Mouse (Mus musculus) neural tube, embryonic 15.5 days (tissue): ENCODE data around the gene 1700025G04Rik. TPM values are rescaled to one million over a fixed set of nuclear protein-coding genes. Genes with fewer than 3 reads are reported as not detected.

Source experiments
- ATAC-seq: fragments of 200-750 bp; cut with Nextera tagmentation; 2 replicates; pipeline ENCODE4 v1.8.0; 2017; ENCODE audit warnings: mild to moderate bottlenecking, moderate TSS enrichment, moderate library complexity; ENCODE audit not compliant: low FRiP score
- H3K27ac ChIP-seq: fragments of 300-500 bp; sonication (generic); replicated peaks from 2 replicates; pipeline ENCODE4 v1.5.1; 2015; ENCODE audit warnings: mild to moderate bottlenecking, inconsistent platforms
- H3K27me3 ChIP-seq: fragments of 300-500 bp; sonication (generic); replicated peaks from 2 replicates; pipeline ENCODE4 v1.6.1; 2015; ENCODE audit warnings: inconsistent platforms
- H3K36me3 ChIP-seq: fragments of 300-500 bp; sonication (generic); 2 replicates; pipeline ENCODE4 v1.6.1; 2015; ENCODE audit warnings: inconsistent platforms
- H3K4me1 ChIP-seq: fragments of 300-500 bp; sonication (generic); 2 replicates; pipeline ENCODE4 v1.6.1; 2015; ENCODE audit warnings: inconsistent platforms
- H3K4me2 ChIP-seq: fragments of 300-500 bp; sonication (generic); 2 replicates; pipeline ENCODE4 v1.6.1; 2015; ENCODE audit warnings: inconsistent platforms, mild to moderate bottlenecking, moderate library complexity
- H3K4me3 ChIP-seq: fragments of 300-500 bp; sonication (generic); replicated peaks from 2 replicates; pipeline ENCODE4 v1.5.1; 2015; ENCODE audit warnings: mild to moderate bottlenecking, inconsistent platforms
- H3K9ac ChIP-seq: fragments of 300-500 bp; sonication (generic); replicated peaks from 2 replicates; pipeline ENCODE4 v1.6.1; 2015; ENCODE audit warnings: mild to moderate bottlenecking, inconsistent platforms
- H3K9me3 ChIP-seq: fragments of 300-500 bp; sonication (generic); replicated peaks from 2 replicates; pipeline ENCODE4 v1.6.1; 2016; ENCODE audit warnings: inconsistent platforms
- WGBS: fragments of 180-500 bp; shearing (Covaris S2); methylation state at CpG from one replicate; pipeline ENCODE4 v1.1.7; 2015; ENCODE audit warnings: mixed read lengths; 5-methylcytosine and 5-hydroxymethylcytosine counted together
- polyA plus RNA-seq: library from polyadenylated mRNA; unstranded; fragments of >200 nt; fragmentation: Nextera tagmentation; extraction: Ambion mirVana; gene quantifications from 2 replicates; pipeline ENCODE4 v1.2.1, GENCODE M21; 2015

Gene 1700025G04Rik
- polyA plus RNA-seq, 1 experiment from 2014 or later: 35.7 TPM

DNA sequence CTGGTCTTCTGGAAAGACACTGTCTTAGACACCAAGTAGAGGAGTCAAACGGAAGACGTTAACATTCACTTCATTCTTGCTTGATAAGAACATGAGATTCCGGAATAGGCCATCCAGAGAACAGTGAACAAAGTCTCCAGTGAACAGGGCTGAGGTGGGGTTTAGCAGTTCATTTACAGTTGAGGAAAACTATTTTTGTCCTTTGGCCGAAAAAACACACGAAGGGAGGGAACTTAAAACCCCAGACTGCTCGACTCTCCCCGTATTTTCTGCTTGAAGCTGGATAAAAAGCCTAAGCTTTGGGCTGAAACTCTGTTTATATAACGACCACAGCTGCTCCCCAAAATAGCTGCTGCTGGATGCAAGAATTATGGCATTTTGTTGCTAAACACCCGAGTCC is 198.7 kb downstream of the 1700025G04Rik start:
- no peak for ATAC-seq
- H3K4me3 ChIP-seq: no peak overlapping the region
- H3K36me3 ChIP-seq: no peaks in the 10 kb centered on the region
- H3K9me3 ChIP-seq: no peaks in the 10 kb centered on the region
- WGBS: 81% methylated on average over 9 of the region's 9 CpGs
- H3K4me1 ChIP-seq: peaks cover 21% of the 10 kb centered on the region
- H3K4me2 ChIP-seq: no peak overlapping the region
- H3K27ac ChIP-seq: peak overlapping the region; percentile 48; the same call in 1 of the 2 replicates
- no peaks in the 10 kb centered on the region for H3K27me3 ChIP-seq
- H3K9ac ChIP-seq: no peak overlapping the region

DNA sequence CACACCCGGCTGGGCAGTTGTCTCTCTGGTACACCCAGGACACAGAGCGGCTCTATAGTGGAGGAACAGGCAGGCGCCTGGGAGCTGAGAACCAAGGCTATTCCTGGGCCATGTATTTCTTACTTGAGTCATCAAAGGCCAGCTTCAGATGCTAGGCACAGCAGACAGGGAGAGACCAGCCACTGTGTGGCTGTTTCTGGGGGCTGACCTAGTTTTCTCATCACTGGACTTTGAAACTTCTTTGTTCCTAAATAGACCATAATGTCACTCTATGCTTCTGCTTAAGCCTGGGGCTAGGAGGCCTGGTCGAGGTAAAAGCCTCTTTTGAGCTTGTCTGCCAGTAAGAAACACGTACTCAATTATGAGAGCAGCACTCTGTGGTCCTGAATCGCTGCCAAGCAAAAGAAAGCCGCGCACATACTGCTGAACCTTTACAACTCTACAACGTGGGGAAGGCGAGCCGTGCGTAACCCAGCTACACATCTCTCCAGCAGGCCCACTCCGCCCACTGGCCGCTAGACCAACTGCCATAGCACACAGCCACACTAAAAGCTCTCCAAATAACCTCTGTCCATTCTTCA is 199.8 kb downstream of the 1700025G04Rik start:
- H3K9ac ChIP-seq: no peak overlapping the region
- H3K36me3 ChIP-seq: no peaks in the 10 kb centered on the region
- H3K4me3 ChIP-seq: no peak overlapping the region
- H3K27ac ChIP-seq: peak overlapping the region; percentile 68
- 49% methylated on average over 14 of the region's 14 CpGs for WGBS
- peak; percentile 53; the same call in 1 of the 2 replicates for ATAC-seq
- H3K4me1 ChIP-seq: peaks cover 21% of the 10 kb centered on the region
- H3K4me2 ChIP-seq: no peak overlapping the region
- H3K27me3 ChIP-seq: no peaks in the 10 kb centered on the region
- H3K9me3 ChIP-seq: no peaks in the 10 kb centered on the region

DNA sequence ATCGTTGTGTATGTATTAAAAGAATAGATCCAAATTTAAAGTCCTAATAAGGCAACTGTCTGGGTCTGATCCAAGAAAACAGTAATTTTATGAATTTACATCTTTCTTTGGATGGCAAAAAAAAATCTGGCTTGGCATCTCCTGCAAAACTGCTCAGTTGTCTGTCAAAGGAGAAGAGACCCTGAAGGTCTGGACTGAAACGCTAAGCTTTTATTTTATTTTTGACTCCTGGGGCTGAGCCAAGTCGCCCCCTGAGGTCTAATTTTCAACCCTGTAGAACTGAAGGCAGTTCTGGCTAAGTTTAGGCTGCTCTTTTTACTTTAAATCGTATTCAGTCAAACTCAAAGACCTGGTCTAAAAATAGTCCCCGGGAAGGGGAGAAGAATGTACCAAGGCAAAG is 202.3 kb downstream of the 1700025G04Rik start:
- Histone ChIP-seq H3K27me3 (no peaks in the 10 kb centered on the region), H3K27ac (no peak overlapping the region), H3K9me3 (no peaks in the 10 kb centered on the region), H3K4me2 (no peak overlapping the region), H3K36me3 (no peaks in the 10 kb centered on the region), H3K9ac (no peak overlapping the region), H3K4me3 (no peak overlapping the region), H3K4me1 (peaks cover 21% of the 10 kb centered on the region)
- WGBS: 67% methylated on average over 5 of the region's 5 CpGs
- ATAC-seq: no peak

DNA sequence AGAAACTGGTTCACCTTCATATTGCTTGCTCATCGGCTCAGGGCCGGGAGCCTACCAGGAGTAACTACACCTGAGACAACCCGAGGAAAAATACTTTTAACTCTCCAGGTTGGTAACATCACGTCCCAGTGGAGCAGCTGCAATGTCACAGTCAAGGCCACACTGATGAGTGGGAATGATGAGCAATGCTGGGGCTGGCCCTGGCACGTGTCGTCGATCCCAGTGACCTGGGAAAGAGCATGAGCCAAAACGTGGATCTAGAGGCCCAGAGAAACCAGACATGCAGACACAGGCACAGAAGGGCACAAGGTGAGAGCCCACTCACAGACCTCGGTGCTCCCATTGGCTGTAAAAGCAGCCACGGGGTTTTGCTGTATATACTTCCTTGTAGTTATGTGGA is 202.8 kb downstream of the 1700025G04Rik start:
- Histone ChIP-seq H3K4me1 (peaks cover 22% of the 10 kb centered on the region), H3K9me3 (no peaks in the 10 kb centered on the region), H3K9ac (no peak overlapping the region), H3K27me3 (no peaks in the 10 kb centered on the region), H3K4me3 (no peak overlapping the region), H3K36me3 (no peaks in the 10 kb centered on the region), H3K4me2 (no peak overlapping the region), H3K27ac (no peak overlapping the region)
- 88% methylated on average over 10 of the region's 10 CpGs for WGBS
- ATAC-seq: no peak

DNA sequence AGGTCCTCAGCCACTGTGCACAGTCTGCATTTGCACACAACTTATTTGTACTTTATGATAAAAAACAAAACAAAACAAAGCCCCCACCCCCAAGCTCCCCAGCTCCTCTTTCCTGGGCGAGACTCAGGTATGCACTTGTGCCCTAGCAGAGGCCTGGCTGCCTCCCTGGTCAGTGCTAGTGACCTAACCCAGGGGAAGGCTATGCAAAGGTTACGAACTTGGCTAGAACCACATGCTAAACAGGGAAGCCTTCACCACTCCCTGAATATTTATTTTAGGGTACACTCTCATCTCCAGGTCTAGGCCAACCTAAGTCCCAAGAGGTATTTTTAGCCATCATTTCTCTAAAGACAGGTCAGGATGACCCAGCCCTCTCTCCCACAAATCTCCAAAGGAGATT is 203.8 kb downstream of the 1700025G04Rik start:
- Histone ChIP-seq H3K27ac (no peak overlapping the region), H3K9me3 (no peaks in the 10 kb centered on the region), H3K9ac (no peak overlapping the region), H3K4me3 (no peak overlapping the region), H3K4me1 (peaks cover 25% of the 10 kb centered on the region), H3K36me3 (no peaks in the 10 kb centered on the region), H3K4me2 (no peak overlapping the region), H3K27me3 (no peaks in the 10 kb centered on the region)
- no peak for ATAC-seq
- WGBS: 100% methylated on average over 2 of the region's 2 CpGs

DNA sequence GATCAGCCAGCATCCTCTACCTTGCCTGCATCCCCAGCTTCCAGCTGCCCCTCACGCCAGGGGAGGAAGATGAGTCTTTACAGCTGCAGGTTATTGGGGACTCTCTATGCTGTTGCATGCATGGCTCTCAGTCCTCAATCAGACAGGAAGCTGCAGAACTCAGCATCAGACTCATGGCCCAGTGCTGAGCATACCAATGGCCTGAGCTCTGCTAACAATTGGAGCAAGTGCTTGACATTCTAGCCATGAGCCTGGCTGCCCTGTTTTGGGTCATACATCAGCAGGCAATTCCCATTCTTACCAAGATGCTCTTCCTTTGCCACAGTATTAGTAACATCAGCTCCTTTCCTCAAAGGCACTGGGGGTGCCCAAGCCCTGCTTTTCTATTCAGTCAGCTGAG is 208.7 kb downstream of the 1700025G04Rik start:
- Histone ChIP-seq H3K4me2 (no peak overlapping the region), H3K9ac (no peak overlapping the region), H3K9me3 (no peaks in the 10 kb centered on the region), H3K4me1 (peaks cover 15% of the 10 kb centered on the region; the same call in 1 of the 2 replicates), H3K4me3 (no peak overlapping the region), H3K27ac (peak overlapping the region; percentile 41; the same call in 1 of the 2 replicates), H3K36me3 (no peaks in the 10 kb centered on the region), H3K27me3 (no peaks in the 10 kb centered on the region)
- peak; percentile 53; the same call in 1 of the 2 replicates for ATAC-seq
- WGBS: 82% methylated on average over 1 of the region's 1 CpGs

DNA sequence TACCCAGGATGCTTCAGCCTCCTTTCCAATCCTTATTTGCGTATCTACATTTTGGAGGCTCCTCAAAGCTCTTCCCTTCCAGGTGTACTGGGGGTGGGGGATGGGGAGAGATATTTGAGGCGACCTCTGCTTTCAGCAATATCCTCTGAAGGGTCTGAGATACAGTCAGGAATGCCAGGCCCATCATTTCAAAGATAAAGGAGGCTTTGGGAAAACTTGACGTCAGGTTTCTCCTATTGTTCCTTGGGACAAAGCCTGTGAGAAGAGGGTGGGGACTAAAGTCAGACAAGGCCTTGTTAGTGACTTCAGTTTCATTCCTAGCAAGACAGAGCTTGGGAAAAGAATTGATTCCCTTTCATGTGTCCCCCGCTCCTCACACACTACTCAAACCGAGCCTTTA is 209.2 kb downstream of the 1700025G04Rik start:
- H3K27ac ChIP-seq: peak overlapping the region; percentile 41; the same call in 1 of the 2 replicates
- 42% methylated on average over 5 of the region's 5 CpGs for WGBS
- H3K4me1 ChIP-seq: peaks cover 15% of the 10 kb centered on the region; the same call in 1 of the 2 replicates
- H3K36me3 ChIP-seq: no peaks in the 10 kb centered on the region
- no peak overlapping the region for H3K4me3 ChIP-seq
- ATAC-seq: no peak
- H3K4me2 ChIP-seq: no peak overlapping the region
- H3K9ac ChIP-seq: no peak overlapping the region
- no peaks in the 10 kb centered on the region for H3K9me3 ChIP-seq
- no peaks in the 10 kb centered on the region for H3K27me3 ChIP-seq

DNA sequence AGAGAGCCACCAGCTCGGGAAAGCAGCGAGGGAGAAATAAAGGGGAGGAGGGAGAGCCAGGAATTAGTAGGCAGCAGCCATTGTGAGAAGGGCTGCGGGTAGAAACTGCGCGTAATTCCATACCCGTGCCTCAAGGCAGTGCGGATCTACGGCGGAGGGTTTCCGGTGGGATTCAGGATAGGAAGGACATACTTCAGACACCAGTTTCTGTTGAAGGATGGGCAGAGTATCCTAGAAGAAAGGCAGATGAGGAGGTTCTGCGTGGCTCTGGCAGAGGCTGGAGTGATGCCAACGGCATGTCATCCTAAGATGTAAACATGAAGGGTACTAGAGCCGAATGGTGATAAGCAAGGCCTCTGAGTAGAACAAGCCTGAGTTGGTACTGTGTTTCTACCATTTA is 210.0 kb downstream of the 1700025G04Rik start:
- no peaks in the 10 kb centered on the region for H3K9me3 ChIP-seq
- no peaks in the 10 kb centered on the region for H3K36me3 ChIP-seq
- H3K27ac ChIP-seq: peak overlapping the region; percentile 23; the same call in 1 of the 2 replicates
- no peaks in the 10 kb centered on the region for H3K27me3 ChIP-seq
- WGBS: 71% methylated on average over 13 of the region's 13 CpGs
- no peak overlapping the region for H3K4me2 ChIP-seq
- H3K4me3 ChIP-seq: no peak overlapping the region
- no peak overlapping the region for H3K9ac ChIP-seq
- ATAC-seq: no peak
- H3K4me1 ChIP-seq: peaks cover 15% of the 10 kb centered on the region; the same call in 1 of the 2 replicates

DNA sequence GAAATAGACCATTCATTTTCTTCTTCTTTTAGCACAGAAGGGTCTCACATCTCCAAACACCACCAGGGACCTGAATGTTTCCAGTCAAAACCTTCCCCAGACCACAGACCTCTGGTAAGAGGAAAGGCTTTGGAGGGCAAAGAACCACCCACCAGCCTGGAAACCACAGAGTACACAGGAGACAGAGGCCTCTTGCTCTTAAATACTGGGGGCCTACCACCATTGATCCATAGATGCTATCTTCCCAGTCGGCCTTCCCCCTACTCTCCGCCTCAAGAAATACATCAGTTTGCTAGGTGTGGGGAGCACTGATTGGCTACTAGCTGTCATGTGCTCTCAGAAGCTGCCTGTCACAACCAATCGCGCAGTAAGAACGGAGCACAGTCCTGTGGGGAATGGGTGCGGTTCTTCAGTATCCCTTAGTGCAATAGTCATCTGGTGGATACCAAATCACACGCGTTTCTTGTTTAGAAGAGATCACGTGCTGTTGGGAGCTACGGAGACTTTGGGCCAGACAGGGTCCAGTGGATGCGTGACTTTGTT is 210.5 kb downstream of the 1700025G04Rik start:
- H3K36me3 ChIP-seq: no peaks in the 10 kb centered on the region
- no peaks in the 10 kb centered on the region for H3K27me3 ChIP-seq
- no peak overlapping the region for H3K4me3 ChIP-seq
- no peak overlapping the region for H3K4me2 ChIP-seq
- no peaks in the 10 kb centered on the region for H3K9me3 ChIP-seq
- ATAC-seq: no peak; the same call in 1 of the 2 replicates
- whole genome bisulfite sequencing: 90% methylated on average over 11 of the region's 11 CpGs
- H3K9ac ChIP-seq: no peak overlapping the region
- H3K4me1 ChIP-seq: peaks cover 15% of the 10 kb centered on the region; the same call in 1 of the 2 replicates
- H3K27ac ChIP-seq: no peak overlapping the region; the same call in 1 of the 2 replicates

DNA sequence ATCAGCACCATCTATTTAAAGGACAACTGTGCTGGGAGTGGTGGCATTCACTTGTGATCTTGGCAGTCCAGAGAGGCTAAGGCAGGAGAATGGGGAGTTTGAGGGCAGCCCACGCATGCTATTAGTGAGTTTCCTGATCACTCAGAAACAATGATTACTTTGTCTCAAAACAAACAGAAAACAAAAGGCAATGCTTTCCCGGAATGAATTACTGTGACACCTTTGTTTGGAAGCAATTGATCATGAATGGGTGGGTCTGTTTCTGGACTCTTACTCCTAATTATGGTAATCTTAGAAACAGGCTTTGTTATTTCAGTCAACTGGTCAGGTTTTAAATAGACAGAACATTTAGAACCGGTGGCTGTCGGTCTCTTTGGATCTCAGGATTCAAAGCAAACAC is 211.5 kb downstream of the 1700025G04Rik start:
- H3K9me3 ChIP-seq: no peaks in the 10 kb centered on the region
- H3K4me2 ChIP-seq: no peak overlapping the region
- H3K4me3 ChIP-seq: no peak overlapping the region
- H3K36me3 ChIP-seq: no peaks in the 10 kb centered on the region
- H3K27ac ChIP-seq: no peak overlapping the region
- no peak for ATAC-seq
- 20% methylated on average over 4 of the region's 4 CpGs for WGBS
- no peaks in the 10 kb centered on the region for H3K27me3 ChIP-seq
- no peak overlapping the region for H3K9ac ChIP-seq
- peaks cover 15% of the 10 kb centered on the region; the same call in 1 of the 2 replicates for H3K4me1 ChIP-seq

DNA sequence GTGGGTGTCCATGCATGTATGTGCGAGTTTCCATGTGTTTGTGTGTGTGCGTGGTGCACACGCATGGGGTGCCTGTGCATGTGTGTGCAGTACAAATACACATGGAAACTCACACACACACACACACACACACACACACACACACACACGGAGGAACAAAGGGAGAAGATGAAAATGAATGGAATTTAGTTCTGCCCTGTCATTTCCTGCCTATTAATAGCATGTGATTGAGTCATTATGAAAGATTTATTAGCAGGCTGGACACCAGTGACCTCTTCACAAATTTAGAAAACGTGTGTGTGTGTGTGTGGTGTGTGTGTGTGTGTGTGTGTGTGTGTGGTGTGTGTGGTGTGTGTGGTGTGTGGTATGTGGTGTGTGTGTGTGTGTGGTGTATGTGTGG is 217.0 kb downstream of the 1700025G04Rik start:
- ATAC-seq: no peak
- WGBS: 78% methylated on average over 5 of the region's 5 CpGs
- H3K4me3 ChIP-seq: no peak overlapping the region

DNA sequence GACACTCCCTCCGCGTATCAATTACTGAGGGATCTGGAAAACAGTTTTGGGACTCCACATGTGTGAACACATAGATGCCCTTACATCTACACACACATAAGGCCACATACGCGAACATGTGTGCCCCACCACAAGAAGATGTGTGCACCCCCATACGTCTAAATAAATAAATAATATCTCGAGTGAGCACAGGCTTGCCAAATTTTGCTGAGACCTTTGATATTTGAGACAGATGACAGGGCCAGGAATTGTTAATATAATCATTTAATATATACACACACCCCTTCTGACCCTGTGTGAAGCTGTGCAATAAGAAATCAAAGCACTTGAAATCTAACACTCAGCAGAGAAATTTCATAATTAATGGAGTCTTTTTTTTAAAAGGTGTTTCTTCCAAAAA is 225.6 kb downstream of the 1700025G04Rik start:
- 96% methylated on average over 6 of the region's 6 CpGs for WGBS
- H3K36me3 ChIP-seq: no peaks in the 10 kb centered on the region
- no peak overlapping the region for H3K27ac ChIP-seq
- no peak overlapping the region for H3K4me2 ChIP-seq
- H3K4me1 ChIP-seq: no peaks in the 10 kb centered on the region
- no peaks in the 10 kb centered on the region for H3K27me3 ChIP-seq
- no peaks in the 10 kb centered on the region for H3K9me3 ChIP-seq
- ATAC-seq: no peak
- no peak overlapping the region for H3K9ac ChIP-seq
- H3K4me3 ChIP-seq: no peak overlapping the region

More for the DNA sequence above, 217.0 kb downstream of the 1700025G04Rik start:
- H3K4me2 ChIP-seq: no peak overlapping the region
- no peaks in the 10 kb centered on the region for H3K4me1 ChIP-seq
- H3K9me3 ChIP-seq: no peaks in the 10 kb centered on the region
- no peak overlapping the region for H3K27ac ChIP-seq
- H3K27me3 ChIP-seq: no peaks in the 10 kb centered on the region
- H3K9ac ChIP-seq: no peak overlapping the region
- no peaks in the 10 kb centered on the region for H3K36me3 ChIP-seq
